21 mouse cellular contexts compared by ENCODE assay signal in the genomic region with DNA sequence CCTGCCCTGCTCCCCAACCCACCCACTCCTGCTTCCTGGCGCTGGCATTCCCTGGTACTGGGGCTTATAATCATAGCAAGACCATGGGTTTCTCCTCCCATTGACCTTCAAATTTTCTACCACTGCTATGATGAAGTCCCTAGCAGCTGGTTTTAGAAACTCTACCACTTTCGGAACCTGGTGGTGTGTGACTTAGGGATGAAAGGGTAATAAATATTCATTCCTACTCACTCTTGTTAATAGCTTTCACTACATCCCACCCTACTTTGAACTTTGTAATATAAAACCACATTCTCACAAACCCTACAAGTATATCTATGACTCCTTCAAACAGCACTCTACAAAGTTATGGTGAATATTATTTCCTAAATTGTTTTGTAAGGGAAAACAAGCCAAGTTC. TPM values are rescaled to one million over a fixed set of nuclear protein-coding genes. Genes with fewer than 3 reads are reported as not detected.
DNase-seq lines count a peak whose midpoint lies in the region; ATAC-seq and TF ChIP-seq lines count a peak whose summit lies in the region.
"Had no signal": no experiment of that assay in that cellular context is flagged by ENCODE, and none has a peak within 500 bp of the region (broad histone marks: within the 10 kb centered on the region; RNA-seq: fewer than 3 reads in every experiment).

No protein-coding gene starts in this region.

- H3K36me3 ChIP-seq in kidney, embryonic 14.5 days (ENCODE audit: control insufficient read depth, insufficient read depth, low read length) = no peaks in the 10 kb centered on the region
- no peaks in the 10 kb centered on the region for H3K36me3 ChIP-seq in kidney, embryonic 15.5 days
- H3K36me3 ChIP-seq in kidney, embryonic 16.5 days (ENCODE audit: insufficient read depth, low read length) = no peaks in the 10 kb centered on the region
- no peaks in the 10 kb centered on the region for H3K36me3 ChIP-seq in kidney, postnatal 0 days (ENCODE audit: insufficient read depth, low read length)

- DNase-seq in kidney, adult 8-10 months = no peak
- peak; percentile 59 for DNase-seq in kidney, postnatal 0 days (ENCODE audit: low spot score)
- no peak for DNase-seq in kidney, postnatal 14 days
- DNase-seq: adrenal gland, adult 2 months; adrenal gland, adult 8-10 months; adrenal gland, postnatal 10 days; adrenal gland, postnatal 14 days; adrenal gland, postnatal 25 days; adrenal gland, postnatal 36 days; B cell, adult 2 months; cerebellum, adult 11 months; cerebellum, adult 11-12 months; cerebellum, adult 18-20 months had no signal

- H3K4me1 ChIP-seq in kidney, embryonic 14.5 days (ENCODE audit: control insufficient read depth, insufficient read depth, low read length) = no peaks in the 10 kb centered on the region
- 0 out of 2 replicates have a peak, but pooled peaks cover 2% of the 10 kb centered on the region for H3K4me1 ChIP-seq in kidney, embryonic 15.5 days
- H3K4me1 ChIP-seq in kidney, embryonic 16.5 days (ENCODE audit: insufficient read depth, low read length) = no peaks in the 10 kb centered on the region
- no peaks in the 10 kb centered on the region for H3K4me1 ChIP-seq in kidney, postnatal 0 days (replicated peaks; ENCODE audit: insufficient read depth, low read length)

- no peak overlapping the region for H3K4me2 ChIP-seq in kidney, embryonic 14.5 days (replicated peaks; ENCODE audit: low read depth, low read length)
- no peak overlapping the region for H3K4me2 ChIP-seq in kidney, embryonic 15.5 days
- H3K4me2 ChIP-seq in kidney, embryonic 16.5 days (replicated peaks; ENCODE audit: low read depth, low read length) = no peak overlapping the region
- H3K4me2 ChIP-seq in kidney, postnatal 0 days (ENCODE audit: low read length) = no peak overlapping the region

- ATAC-seq in kidney, embryonic 14.5 days (ENCODE audit: low FRiP score, low TSS enrichment) = peak; percentile 71; the same call in 1 of the 2 replicates
- ATAC-seq in kidney, embryonic 15.5 days (replicated peaks; ENCODE audit: low FRiP score) = peak; percentile 58
- no peak for ATAC-seq in kidney, embryonic 16.5 days (ENCODE audit: low FRiP score, low TSS enrichment)
- ATAC-seq in kidney, postnatal 0 days (replicated peaks; ENCODE audit: low FRiP score, low read depth) = peak; percentile 46; the same call in 1 of the 2 replicates
- ATAC-seq: activated CD4-positive, CD25-positive, alpha-beta regulatory T cell, adult 4 months; CD4-positive, CD25-positive, alpha-beta regulatory T cell, adult 4 months; Patski had no signal

- no peak overlapping the region for H3K9ac ChIP-seq in kidney, embryonic 14.5 days (ENCODE audit: low read depth, low read length)
- no peak overlapping the region for H3K9ac ChIP-seq in kidney, embryonic 15.5 days
- H3K9ac ChIP-seq in kidney, embryonic 16.5 days (replicated peaks; ENCODE audit: low read length) = no peak overlapping the region
- no peak overlapping the region for H3K9ac ChIP-seq in kidney, postnatal 0 days (ENCODE audit: low read depth, low read length)

- no peak overlapping the region for H3K4me3 ChIP-seq in kidney, embryonic 14.5 days (ENCODE audit: low read length)
- H3K4me3 ChIP-seq in kidney, embryonic 15.5 days (replicated peaks) = no peak overlapping the region
- no peak overlapping the region for H3K4me3 ChIP-seq in kidney, embryonic 16.5 days (ENCODE audit: low read length)
- no peak overlapping the region for H3K4me3 ChIP-seq in kidney, postnatal 0 days (replicated peaks; ENCODE audit: low read depth, low read length)

- no peak overlapping the region for H3K27ac ChIP-seq in kidney, embryonic 14.5 days (ENCODE audit: low read depth, low read length)
- H3K27ac ChIP-seq in kidney, embryonic 15.5 days = no peak overlapping the region
- H3K27ac ChIP-seq in kidney, embryonic 16.5 days (ENCODE audit: low read length) = no peak overlapping the region
- no peak overlapping the region for H3K27ac ChIP-seq in kidney, postnatal 0 days

- H3K27me3 ChIP-seq in kidney, embryonic 14.5 days (ENCODE audit: control insufficient read depth, insufficient read depth, low read length) = no peaks in the 10 kb centered on the region
- no peaks in the 10 kb centered on the region for H3K27me3 ChIP-seq in kidney, embryonic 15.5 days
- no peaks in the 10 kb centered on the region for H3K27me3 ChIP-seq in kidney, embryonic 16.5 days (ENCODE audit: insufficient read depth, low read length)
- no peaks in the 10 kb centered on the region for H3K27me3 ChIP-seq in kidney, postnatal 0 days (ENCODE audit: insufficient read depth, low read length)
- H3K27me3 ChIP-seq: CH12.LX, Patski had no signal

- no peaks in the 10 kb centered on the region for H3K9me3 ChIP-seq in kidney, embryonic 14.5 days (ENCODE audit: control insufficient read depth, low read length)
- no peaks in the 10 kb centered on the region for H3K9me3 ChIP-seq in kidney, embryonic 15.5 days (replicated peaks)
- no peaks in the 10 kb centered on the region for H3K9me3 ChIP-seq in kidney, embryonic 16.5 days (ENCODE audit: low read length)
- no peaks in the 10 kb centered on the region for H3K9me3 ChIP-seq in kidney, postnatal 0 days (replicated peaks; ENCODE audit: low read length)
- H3K9me3 ChIP-seq: G1E had no signal

- WGBS in kidney, embryonic 14.5 days = 39% methylated on average over 2 of the region's 2 CpGs
- WGBS in kidney, embryonic 15.5 days = 46% methylated on average over 2 of the region's 2 CpGs
- whole genome bisulfite sequencing in kidney, embryonic 16.5 days = 33% methylated on average over 2 of the region's 2 CpGs
- 36% methylated on average over 2 of the region's 2 CpGs for WGBS in kidney, postnatal 0 days

- TF ChIP-seq CTCF in kidney, postnatal 0 days (IDR thresholded peaks at IDR 0.05; ENCODE audit: low read depth) = no peak

RNA-seq across cellular contexts. Expression of a gene that starts 54.3 kb away (rescaled TPM):
- polyA plus RNA-seq in kidney, embryonic 14.5 days (2014; fragmentation: Nextera tagmentation; extraction: Ambion mirVana) = 10.0 and 14.2 TPM in 2 replicates
- polyA plus RNA-seq in kidney, embryonic 15.5 days (2015; fragmentation: Nextera tagmentation; extraction: Ambion mirVana) = 16.5 and 16.7 TPM in 2 replicates
- 22.8 and 23.0 TPM in 2 replicates for polyA plus RNA-seq in kidney, embryonic 16.5 days (2015; fragmentation: Nextera tagmentation; extraction: Ambion mirVana)
- polyA plus RNA-seq in kidney, postnatal 0 days (2015; fragmentation: Nextera tagmentation; extraction: Ambion mirVana) = 29.5 and 32.4 TPM in 2 replicates
